Mouse (Mus musculus): Measurements from ENCODE around the gene Plekhg3. TPM values are rescaled to one million over a fixed set of nuclear protein-coding genes. Genes with fewer than 3 reads are reported as not detected.

Plekhg3 gene
- polyA plus RNA-seq, 1 experiment from 2014 or later, result 6.5 TPM

- 63% methylated on average over 3 of the region's 3 CpGs for WGBS
- Histone ChIP-seq H3K4me2 (no peak overlapping the region), H3K27me3 (no peaks in the 10 kb centered on the region), H3K9me3 (no peaks in the 10 kb centered on the region), H3K4me3 (no peak overlapping the region), H3K4me1 (peaks cover 6% of the 10 kb centered on the region), H3K9ac (no peak overlapping the region), H3K36me3 (no peaks in the 10 kb centered on the region), H3K27ac (no peak overlapping the region)
- no peak for ATAC-seq (ENCODE audit: insufficient number of reproducible peaks, insufficient read depth, low FRiP score, low TSS enrichment, low read depth)
Observed at GRCm38 (mm10) chr12:76500896-76501295, 29.8 kb upstream of the Plekhg3 start.

GRCm38 (mm10) chr12:76502981-76503380 is 27.7 kb upstream of the Plekhg3 start:
- Histone ChIP-seq H3K4me2 (no peak overlapping the region), H3K4me3 (no peak overlapping the region), H3K27me3 (no peaks in the 10 kb centered on the region), H3K9me3 (no peaks in the 10 kb centered on the region), H3K27ac (peak overlapping the region; percentile 39; the same call in 1 of the 2 replicates), H3K4me1 (peaks cover 14% of the 10 kb centered on the region), H3K36me3 (no peaks in the 10 kb centered on the region), H3K9ac (no peak overlapping the region)
- peak; percentile 81 for ATAC-seq (ENCODE audit: insufficient number of reproducible peaks, insufficient read depth, low FRiP score, low TSS enrichment, low read depth)
- whole genome bisulfite sequencing, result 61% methylated on average over 5 of the region's 5 CpGs

GRCm38 (mm10) chr12:76506522-76506921 is 24.2 kb upstream of the Plekhg3 start:
- no peak overlapping the region for H3K4me3 ChIP-seq
- no peak for ATAC-seq (ENCODE audit: insufficient number of reproducible peaks, insufficient read depth, low FRiP score, low TSS enrichment, low read depth)

GRCm38 (mm10) chr12:76507791-76508190 is 22.9 kb upstream of the Plekhg3 start:
- H3K9me3 ChIP-seq, result no peaks in the 10 kb centered on the region
- H3K4me3 ChIP-seq, result no peak overlapping the region
- ATAC-seq (ENCODE audit: insufficient number of reproducible peaks, insufficient read depth, low FRiP score, low TSS enrichment, low read depth), result no peak
- H3K27ac ChIP-seq, result no peak overlapping the region
- peaks cover 19% of the 10 kb centered on the region for H3K4me1 ChIP-seq
- 0 out of 2 replicates have a peak overlapping the region, but pooled peaks have one; percentile 4 for H3K9ac ChIP-seq
- 42% methylated on average over 5 of the region's 5 CpGs for WGBS
- no peaks in the 10 kb centered on the region for H3K36me3 ChIP-seq
- no peaks in the 10 kb centered on the region for H3K27me3 ChIP-seq
- no peak overlapping the region for H3K4me2 ChIP-seq

More at GRCm38 (mm10) chr12:76506522-76506921, 24.2 kb upstream of the Plekhg3 start:
- WGBS, result 50% methylated on average over 2 of the region's 2 CpGs
- peaks cover 19% of the 10 kb centered on the region for H3K4me1 ChIP-seq
- H3K4me2 ChIP-seq, result no peak overlapping the region
- H3K27me3 ChIP-seq, result no peaks in the 10 kb centered on the region
- peak overlapping the region; percentile 48; the same call in 1 of the 2 replicates for H3K27ac ChIP-seq
- no peak overlapping the region for H3K9ac ChIP-seq
- H3K9me3 ChIP-seq, result no peaks in the 10 kb centered on the region
- H3K36me3 ChIP-seq, result no peaks in the 10 kb centered on the region

- Histone ChIP-seq H3K4me2 (no peak overlapping the region), H3K27ac (no peak overlapping the region), H3K9ac (no peak overlapping the region), H3K4me1 (peaks cover 19% of the 10 kb centered on the region), H3K4me3 (no peak overlapping the region), H3K27me3 (no peaks in the 10 kb centered on the region), H3K36me3 (no peaks in the 10 kb centered on the region), H3K9me3 (no peaks in the 10 kb centered on the region)
- no peak for ATAC-seq (ENCODE audit: insufficient number of reproducible peaks, insufficient read depth, low FRiP score, low TSS enrichment, low read depth)
- WGBS, result 74% methylated on average over 7 of the region's 7 CpGs
Observed at GRCm38 (mm10) chr12:76508909-76509440, 21.7 kb upstream of the Plekhg3 start.

GRCm38 (mm10) chr12:76512731-76513130 is 18.0 kb upstream of the Plekhg3 start:
- H3K9ac ChIP-seq, result no peak overlapping the region
- no peak overlapping the region for H3K27ac ChIP-seq
- H3K4me3 ChIP-seq, result no peak overlapping the region
- ATAC-seq (ENCODE audit: insufficient number of reproducible peaks, insufficient read depth, low FRiP score, low TSS enrichment, low read depth), result no peak
- no peaks in the 10 kb centered on the region for H3K27me3 ChIP-seq
- no peak overlapping the region for H3K4me2 ChIP-seq
- WGBS, result 68% methylated on average over 1 of the region's 1 CpGs
- H3K4me1 ChIP-seq, result peaks cover 14% of the 10 kb centered on the region
- no peaks in the 10 kb centered on the region for H3K36me3 ChIP-seq
- no peaks in the 10 kb centered on the region for H3K9me3 ChIP-seq

GRCm38 (mm10) chr12:76514842-76515241 is 15.8 kb upstream of the Plekhg3 start:
- Histone ChIP-seq H3K4me2 (no peak overlapping the region), H3K4me1 (peaks cover 8% of the 10 kb centered on the region), H3K9ac (no peak overlapping the region), H3K36me3 (no peaks in the 10 kb centered on the region), H3K27me3 (no peaks in the 10 kb centered on the region), H3K27ac (no peak overlapping the region), H3K9me3 (no peaks in the 10 kb centered on the region), H3K4me3 (no peak overlapping the region)
- no peak for ATAC-seq (ENCODE audit: insufficient number of reproducible peaks, insufficient read depth, low FRiP score, low TSS enrichment, low read depth)
- 9% methylated on average over 4 of the region's 4 CpGs for WGBS

GRCm38 (mm10) chr12:76518000-76518399 is 12.7 kb upstream of the Plekhg3 start:
- Histone ChIP-seq H3K4me1 (peaks cover 8% of the 10 kb centered on the region), H3K4me3 (no peak overlapping the region), H3K27me3 (no peaks in the 10 kb centered on the region), H3K9ac (no peak overlapping the region), H3K36me3 (no peaks in the 10 kb centered on the region), H3K9me3 (no peaks in the 10 kb centered on the region), H3K4me2 (no peak overlapping the region), H3K27ac (no peak overlapping the region)
- ATAC-seq (ENCODE audit: insufficient number of reproducible peaks, insufficient read depth, low FRiP score, low TSS enrichment, low read depth), result no peak
- 95% methylated on average over 9 of the region's 9 CpGs for WGBS

GRCm38 (mm10) chr12:76518909-76519842 is 11.5 kb upstream of the Plekhg3 start:
- Histone ChIP-seq H3K4me1 (peaks cover 8% of the 10 kb centered on the region), H3K27ac (no peak overlapping the region), H3K9me3 (no peaks in the 10 kb centered on the region), H3K27me3 (no peaks in the 10 kb centered on the region), H3K9ac (no peak overlapping the region), H3K4me2 (no peak overlapping the region), H3K4me3 (no peak overlapping the region), H3K36me3 (no peaks in the 10 kb centered on the region)
- ATAC-seq (ENCODE audit: insufficient number of reproducible peaks, insufficient read depth, low FRiP score, low TSS enrichment, low read depth), result no peak
- WGBS, result 80% methylated on average over 12 of the region's 12 CpGs

GRCm38 (mm10) chr12:76523654-76524053 is 7.0 kb upstream of the Plekhg3 start:
- 74% methylated on average over 5 of the region's 5 CpGs for WGBS
- no peaks in the 10 kb centered on the region for H3K36me3 ChIP-seq
- no peak overlapping the region for H3K4me2 ChIP-seq
- no peaks in the 10 kb centered on the region for H3K4me1 ChIP-seq
- no peaks in the 10 kb centered on the region for H3K9me3 ChIP-seq
- no peak overlapping the region for H3K27ac ChIP-seq
- H3K4me3 ChIP-seq, result no peak overlapping the region
- H3K9ac ChIP-seq, result no peak overlapping the region
- no peak for ATAC-seq (ENCODE audit: insufficient number of reproducible peaks, insufficient read depth, low FRiP score, low TSS enrichment, low read depth)
- H3K27me3 ChIP-seq, result no peaks in the 10 kb centered on the region; the same call in 1 of the 2 replicates

GRCm38 (mm10) chr12:76524915-76525314 is 5.8 kb upstream of the Plekhg3 start:
- H3K4me2 ChIP-seq, result no peak overlapping the region
- no peak overlapping the region for H3K9ac ChIP-seq
- no peak overlapping the region for H3K4me3 ChIP-seq
- no peak overlapping the region for H3K27ac ChIP-seq
- WGBS, result 89% methylated on average over 3 of the region's 3 CpGs
- no peak for ATAC-seq (ENCODE audit: insufficient number of reproducible peaks, insufficient read depth, low FRiP score, low TSS enrichment, low read depth)
- no peaks in the 10 kb centered on the region for H3K4me1 ChIP-seq
- H3K9me3 ChIP-seq, result no peaks in the 10 kb centered on the region
- peaks cover 5% of the 10 kb centered on the region; the same call in 1 of the 2 replicates for H3K27me3 ChIP-seq
- no peaks in the 10 kb centered on the region for H3K36me3 ChIP-seq

Measured in embryonic facial prominence, embryonic 13.5 days (tissue).